In the genomic region with DNA sequence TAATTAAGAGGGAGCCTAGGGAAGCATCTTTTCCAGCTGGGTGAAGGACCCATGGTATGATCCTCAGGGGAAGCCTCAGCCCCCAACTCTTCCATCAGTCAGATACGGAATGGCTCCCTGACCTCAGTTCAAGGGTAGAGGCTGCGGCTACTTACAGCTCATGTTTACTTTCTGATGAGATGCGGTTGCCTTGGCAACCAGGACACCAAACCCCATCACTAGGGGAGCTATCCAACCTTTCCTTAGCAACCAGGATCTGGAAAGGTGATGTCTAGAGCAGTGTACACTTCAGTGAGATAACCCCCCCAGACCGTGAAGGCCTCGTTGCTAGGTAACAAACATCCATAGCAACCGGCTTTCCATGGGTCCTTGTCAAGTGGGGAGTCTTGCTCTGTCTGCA, we compare ENCODE assay signal across 9 mouse cellular contexts. TPM values are rescaled to one million over a fixed set of nuclear protein-coding genes. Genes with fewer than 3 reads are reported as not detected.
A peak's percentile ranks its signal among the peaks of the same experiment; 100 is the strongest.
DNase-seq lines count a peak whose midpoint lies in the region; ATAC-seq lines count a peak whose summit lies in the region.
"Had no signal": no experiment of that assay in that cellular context is flagged by ENCODE, and none has a peak within 500 bp of the region (broad histone marks: within the 10 kb centered on the region; RNA-seq: fewer than 3 reads in every experiment).

No protein-coding gene starts in this region.

- H3K4me2 ChIP-seq in hindbrain, embryonic 15.5 days: peak overlapping the region; percentile 98

- H3K4me3 ChIP-seq in megakaryocyte, embryonic 14.5 days (replicated peaks): peak overlapping the region; percentile 94
- no peak overlapping the region for H3K4me3 ChIP-seq in hindbrain, embryonic 15.5 days
- H3K4me3 ChIP-seq: heart, embryonic 13.5 days had no signal

- peak overlapping the region; percentile 63; the same call in 1 of the 2 replicates for H3K27ac ChIP-seq in hindbrain, embryonic 15.5 days (replicated peaks)
- H3K27ac ChIP-seq: heart, embryonic 13.5 days had no signal

- no peak overlapping the region for H3K9ac ChIP-seq in hindbrain, embryonic 15.5 days

- H3K4me1 ChIP-seq in megakaryocyte, embryonic 14.5 days: peaks cover 92% of the 10 kb centered on the region
- H3K4me1 ChIP-seq in hindbrain, embryonic 15.5 days (replicated peaks): peaks cover 66% of the 10 kb centered on the region

- DNase-seq in cerebellum, adult 9-11 months: peak; percentile 64
- no peak for DNase-seq in cerebellum, postnatal 4 days (ENCODE audit: low spot score in 2 of 2)
- peak; percentile 41 for DNase-seq in naive thymus-derived CD4-positive, alpha-beta T cell, adult 2 months (ENCODE audit: low read depth)
- no peak for DNase-seq in urinary bladder, postnatal 25 days (ENCODE audit: low spot score)
- no peak for DNase-seq in right cerebral cortex, adult 18-20 months

- peaks cover 59% of the 10 kb centered on the region for H3K36me3 ChIP-seq in megakaryocyte, embryonic 14.5 days (replicated peaks; ENCODE audit: low read length)
- peaks cover 31% of the 10 kb centered on the region for H3K36me3 ChIP-seq in hindbrain, embryonic 15.5 days

- no peak for ATAC-seq in megakaryocyte, adult 5-6 weeks (ENCODE audit: poor library complexity, severe bottlenecking)
- ATAC-seq in hindbrain, embryonic 15.5 days (ENCODE audit: low FRiP score, low read depth): no peak

- 24% methylated on average over 6 of the region's 6 CpGs for WGBS in hindbrain, embryonic 15.5 days

- no peaks in the 10 kb centered on the region for H3K27me3 ChIP-seq in megakaryocyte, embryonic 14.5 days (replicated peaks)
- no peaks in the 10 kb centered on the region for H3K27me3 ChIP-seq in hindbrain, embryonic 15.5 days
- H3K27me3 ChIP-seq: heart, embryonic 13.5 days had no signal

- H3K9me3 ChIP-seq in megakaryocyte, embryonic 14.5 days: no peaks in the 10 kb centered on the region
- H3K9me3 ChIP-seq in hindbrain, embryonic 15.5 days: no peaks in the 10 kb centered on the region
- H3K9me3 ChIP-seq: heart, embryonic 13.5 days had no signal

RNA-seq across cellular contexts. Expression of gene Dbp, which starts 4.1 kb away (rescaled TPM):
- 23.4 and 41.9 TPM in 2 replicates for polyA plus RNA-seq in megakaryocyte, embryonic 14.5 days (2012; ENCODE audit: insufficient read depth, low replicate concordance)
- total RNA-seq in megakaryocyte, adult 5-6 weeks (2015): 3.3 and 4.1 TPM in 2 replicates
- 3.9 and 5.9 TPM in 2 replicates for total RNA-seq in megakaryocyte, adult 5-6 weeks (2017)
- 2.9 and 4.1 TPM in 2 replicates for polyA plus RNA-seq in hindbrain, embryonic 15.5 days (2015; fragmentation: Nextera tagmentation; extraction: Ambion mirVana)

RNA-seq across cellular contexts. Expression of gene Rpl18, which starts 6.2 kb away (rescaled TPM):
- polyA plus RNA-seq in megakaryocyte, embryonic 14.5 days (2012; ENCODE audit: insufficient read depth, low replicate concordance): 10,199 and 14,647 TPM in 2 replicates
- total RNA-seq in megakaryocyte, adult 5-6 weeks (2015): 1,249 and 1,272 TPM in 2 replicates
- total RNA-seq in megakaryocyte, adult 5-6 weeks (2017): 1,058 and 1,261 TPM in 2 replicates
- 528 and 575 TPM in 2 replicates for polyA plus RNA-seq in hindbrain, embryonic 15.5 days (2015; fragmentation: Nextera tagmentation; extraction: Ambion mirVana)

RNA-seq across cellular contexts. Expression of gene Sphk2, which starts 8.8 kb away (rescaled TPM):
- polyA plus RNA-seq in megakaryocyte, embryonic 14.5 days (2012; ENCODE audit: insufficient read depth, low replicate concordance): 242 and 413 TPM in 2 replicates
- total RNA-seq in megakaryocyte, adult 5-6 weeks (2015): 14.6 and 21.2 TPM in 2 replicates
- 13.7 and 15.7 TPM in 2 replicates for total RNA-seq in megakaryocyte, adult 5-6 weeks (2017)
- 24.4 and 26.9 TPM in 2 replicates for polyA plus RNA-seq in hindbrain, embryonic 15.5 days (2015; fragmentation: Nextera tagmentation; extraction: Ambion mirVana)

RNA-seq across cellular contexts. Expression of gene Car11, which starts 9.4 kb away (rescaled TPM):
- 1.1 and 3.5 TPM in 2 replicates for polyA plus RNA-seq in megakaryocyte, embryonic 14.5 days (2012; ENCODE audit: insufficient read depth, low replicate concordance)
- total RNA-seq in megakaryocyte, adult 5-6 weeks (2015): not detected in 2 replicates
- total RNA-seq in megakaryocyte, adult 5-6 weeks (2017): not detected in 2 replicates
- 58.6 and 67.3 TPM in 2 replicates for polyA plus RNA-seq in hindbrain, embryonic 15.5 days (2015; fragmentation: Nextera tagmentation; extraction: Ambion mirVana)

RNA-seq across cellular contexts. Expression of gene Fam83e, which starts 12.0 kb away (rescaled TPM):
- not detected in 2 replicates for polyA plus RNA-seq in megakaryocyte, embryonic 14.5 days (2012; ENCODE audit: insufficient read depth, low replicate concordance)
- 0.18 and 0.29 TPM in 2 replicates for total RNA-seq in megakaryocyte, adult 5-6 weeks (2015)
- 0.12 and 0.22 TPM in 2 replicates for total RNA-seq in megakaryocyte, adult 5-6 weeks (2017)
- 0.38 and 0.57 TPM in 2 replicates for polyA plus RNA-seq in hindbrain, embryonic 15.5 days (2015; fragmentation: Nextera tagmentation; extraction: Ambion mirVana)

Comparison
In these comparisons a context has a peak if more than half of its experiments do, and no peak if none do; other contexts are left out.
1. DNase-seq: peak in cerebellum, adult 9-11 months (single experiment) and naive thymus-derived CD4-positive, alpha-beta T cell, adult 2 months (single experiment); none in cerebellum, postnatal 4 days (0 of 2), urinary bladder, postnatal 25 days (single experiment) and right cerebral cortex, adult 18-20 months (single experiment).
2. RNA of gene Rpl18, which starts 6.2 kb away (polyA plus RNA-seq): 10,199 to 14,647 TPM in megakaryocyte, embryonic 14.5 days; 528 to 575 TPM in hindbrain, embryonic 15.5 days; every median in the first group is over 10 times any median in the second.